Mouse (Mus musculus) ES-E14 (cell line): ENCODE data around the gene Rab9.

Source experiments
- MAFK ChIP-seq: IDR thresholded peaks from 2 replicates; pipeline ENCODE4 v1.6.1; 2014; ENCODE audit warnings: mild to moderate bottlenecking, low read depth, low read length, inconsistent platforms; ENCODE audit not compliant: insufficient read depth
- ZC3H11A ChIP-seq: IDR thresholded peaks from 2 replicates; pipeline ENCODE4 v1.6.1; 2012; ENCODE audit warnings: low read depth, mild to moderate bottlenecking, inconsistent platforms, low read length, borderline replicate concordance
- ZNF384 ChIP-seq: IDR thresholded peaks from 2 replicates; pipeline ENCODE4 v1.6.1; 2012; ENCODE audit warnings: low read depth, low read length, inconsistent platforms

GRCm38 (mm10) chrX:166416196-166416595 is 63.5 kb downstream of the Rab9 start:
- TF ChIP-seq ZNF384 = no peak
- TF ChIP-seq ZC3H11A = no peak
- TF ChIP-seq MAFK = no peak
